Mouse (Mus musculus) left cerebral cortex, postnatal 36 days (tissue): ENCODE data around the gene Hivep3. TPM values are rescaled to one million over a fixed set of nuclear protein-coding genes. Genes with fewer than 3 reads are reported as not detected.
A peak's percentile ranks its signal among the peaks of the same experiment; 100 is the strongest.

Experiments
- DNase-seq, 2 experiments: peaks; one replicate each; pipeline ENCODE4 v3.0.0; 2021 to 2022; ENCODE audit warnings: low spot score in 2 of 2, mixed read lengths in 1 of 2
- intact Hi-C: fragments of 180-260 bp; cut with DNase I; formaldehyde crosslinking; loops from one replicate; pipeline ENCODE4 v1.15.1; 2025
- total RNA-seq, 2 experiments: library from RNA; stranded (reverse); gene quantifications; 2 replicates each; pipeline ENCODE4 v1.2.3; 2021

Hivep3 gene
- total RNA-seq, 2 experiments from 2014 or later = 50.5 to 64.8 TPM

DNA sequence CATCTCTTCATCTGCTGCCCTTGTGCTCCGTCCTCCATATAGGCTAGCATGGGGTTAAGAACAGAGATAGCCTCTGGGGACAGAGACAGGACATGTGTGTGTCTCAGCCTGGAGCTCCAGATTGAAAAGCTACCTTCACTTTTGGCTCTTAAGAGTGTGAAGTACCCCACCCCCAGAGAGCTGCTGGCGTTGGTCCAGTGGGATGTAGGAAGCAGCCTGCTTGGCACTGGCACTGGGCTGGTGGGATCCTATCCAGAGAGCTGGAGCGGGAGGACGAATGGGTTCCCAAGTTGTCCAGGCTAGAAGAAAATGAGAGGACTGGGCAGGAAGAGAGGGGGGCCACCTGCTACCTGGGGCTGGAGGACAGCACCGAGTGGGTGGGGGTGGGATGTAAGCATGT lies 284.8 kb downstream of the Hivep3 start:
- intact Hi-C loops = no loop called here
- peak; percentile 46 to 52 for DNase-seq

DNA sequence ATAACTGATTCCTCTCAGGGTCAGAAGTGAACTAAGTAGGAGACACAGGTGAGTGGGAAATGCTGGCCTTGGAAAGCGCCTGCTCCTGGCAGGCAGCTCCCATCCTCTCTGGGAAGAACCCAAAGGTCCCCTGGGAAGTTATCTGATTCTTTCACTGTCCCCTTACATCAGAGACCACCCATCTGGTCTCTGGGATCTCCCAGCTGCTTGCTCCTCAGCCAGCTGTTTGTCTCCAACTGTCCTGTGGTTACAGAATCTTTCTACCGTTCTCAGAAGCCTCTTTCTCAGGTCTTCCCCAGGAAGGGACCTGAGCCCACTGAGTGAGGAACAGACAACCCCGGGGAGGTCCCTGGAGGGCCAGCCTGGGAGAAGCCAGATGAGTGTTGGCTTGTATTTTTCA lies 288.8 kb downstream of the Hivep3 start:
- no peak for DNase-seq
- intact Hi-C loops = no loop called here

DNA sequence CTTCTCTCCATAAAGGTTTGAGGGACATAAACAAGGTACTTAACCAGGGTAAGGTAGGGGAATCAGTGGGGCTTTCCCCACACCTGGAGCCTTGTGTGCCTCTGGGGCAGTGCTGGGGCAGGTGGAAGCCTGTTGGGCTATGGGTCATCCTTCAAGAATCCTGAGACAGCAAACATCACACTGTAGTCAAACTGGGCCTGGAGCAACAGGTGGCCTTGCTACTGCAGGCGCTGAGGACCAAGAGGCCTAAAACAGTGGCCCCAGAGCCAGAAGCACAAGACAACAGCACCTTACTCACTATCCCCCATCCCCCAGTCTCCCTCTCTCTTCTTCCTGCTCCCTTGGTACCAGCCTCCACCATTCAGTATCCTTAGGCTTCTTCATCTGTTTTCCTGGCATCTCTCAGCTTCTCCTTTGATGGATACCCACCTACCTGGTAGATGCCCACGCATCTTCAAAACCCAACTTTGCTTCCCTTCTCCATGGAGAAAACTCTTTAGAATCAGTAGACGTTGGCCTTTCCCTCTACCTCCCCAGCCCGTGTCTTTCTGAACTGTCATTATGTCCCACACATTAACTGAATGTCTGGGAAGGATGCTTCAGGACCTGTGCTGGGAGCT lies 289.7 kb downstream of the Hivep3 start:
- no peak for DNase-seq
- intact Hi-C loops = no loop called here

DNA sequence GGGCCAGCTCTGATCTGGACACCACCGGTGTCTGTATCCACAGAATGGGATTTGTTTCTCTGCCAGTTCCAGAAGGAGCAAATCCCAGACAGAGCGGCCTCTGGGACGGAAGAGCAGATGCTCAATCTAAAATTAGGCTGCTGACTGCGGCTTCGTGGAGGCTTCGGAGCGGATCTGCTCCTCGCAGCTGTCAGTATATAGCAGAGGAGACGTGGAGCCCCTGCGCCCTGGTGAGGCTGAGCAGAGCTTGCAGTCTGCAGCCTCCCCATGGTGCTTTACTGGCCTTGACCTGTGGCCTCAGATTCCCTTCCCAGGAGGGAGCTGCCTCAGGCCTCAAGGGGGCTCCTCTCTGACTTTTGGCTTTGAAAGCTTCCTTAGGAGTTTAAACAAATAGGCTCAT lies 290.5 kb downstream of the Hivep3 start:
- intact Hi-C loops = loop anchor here (2.0 kb wide), 1 partner anchor 53 kb away; no protein-coding TSS in a partner anchor
- DNase-seq = peak; percentile 82 to 84

DNA sequence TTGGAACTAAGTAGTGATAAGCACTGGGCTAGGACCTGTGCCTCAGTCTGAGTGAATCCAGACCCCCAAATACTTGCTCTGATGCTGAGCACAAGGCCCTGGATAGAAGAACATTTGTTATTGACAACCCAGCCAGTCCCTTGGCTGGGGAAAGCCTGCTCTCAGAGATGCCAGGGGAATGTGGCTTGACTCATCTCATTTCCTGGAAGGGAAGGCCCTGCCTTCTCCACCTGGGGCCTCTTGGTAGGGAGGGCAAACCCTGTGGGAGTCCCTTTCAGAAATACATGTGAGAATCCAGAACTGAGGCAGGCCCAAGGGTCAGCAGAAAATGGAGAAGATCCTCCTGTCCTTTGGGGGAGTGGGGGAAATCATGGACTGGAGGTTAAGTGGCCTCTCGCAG lies 294.1 kb downstream of the Hivep3 start:
- no peak for DNase-seq
- intact Hi-C loops = no loop called here

DNA sequence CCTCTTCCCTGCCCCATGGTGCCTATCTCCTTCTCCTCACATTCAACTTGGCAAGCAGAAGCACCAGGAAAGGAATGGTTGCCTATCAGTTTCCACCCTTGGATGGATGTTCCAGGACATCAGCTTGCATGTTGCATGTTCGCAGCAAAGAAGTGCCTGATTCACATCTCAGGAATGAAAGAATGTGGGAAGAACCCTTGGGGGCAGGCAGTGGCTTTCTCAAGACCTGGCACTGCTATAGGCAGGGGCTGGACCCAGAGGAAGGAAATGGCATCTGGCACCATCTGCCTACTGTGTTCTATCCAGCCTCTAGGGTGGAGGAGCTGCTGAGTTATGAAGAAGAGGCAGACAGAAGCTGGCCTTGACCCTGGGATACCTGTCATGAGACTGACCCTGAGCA lies 296.4 kb downstream of the Hivep3 start:
- DNase-seq = no peak
- intact Hi-C loops = loop anchor here (10.0 kb wide), 1 partner anchor 215 kb away; no protein-coding TSS in a partner anchor

DNA sequence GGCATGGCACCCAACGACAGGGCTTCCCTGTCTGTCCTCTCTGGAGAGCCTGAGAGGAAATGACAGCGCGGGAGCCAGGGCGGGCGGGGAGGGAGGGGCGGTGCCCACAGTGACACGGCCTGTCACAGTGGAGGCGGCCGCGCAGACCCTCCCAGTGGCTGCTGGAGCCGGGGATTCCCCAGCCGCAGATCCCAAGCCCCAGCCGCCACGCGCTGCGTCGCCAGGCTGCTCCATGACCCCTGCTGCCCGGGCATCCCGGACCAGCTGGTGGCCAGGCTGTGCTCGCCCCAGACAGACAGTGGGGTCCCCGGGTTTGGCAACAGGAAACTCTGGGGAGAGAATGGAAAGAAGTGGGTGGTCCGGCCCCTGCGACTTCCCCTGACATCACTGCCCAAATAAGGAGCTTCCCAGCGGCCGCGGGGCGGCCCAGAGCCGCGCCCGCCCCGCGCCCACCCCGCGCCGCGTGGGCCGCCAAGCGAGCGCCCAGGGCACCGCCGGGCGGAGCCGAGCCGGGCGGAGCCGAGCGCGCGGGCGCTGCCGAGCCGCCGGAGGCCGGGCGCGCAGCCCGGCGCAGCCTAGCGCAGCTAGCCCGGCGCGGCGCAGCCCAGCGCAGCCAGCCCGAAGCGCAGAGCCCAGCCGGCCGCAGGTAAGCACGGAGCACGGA lies 298.9 kb downstream of the Hivep3 start:
- DNase-seq = peak; percentile 75 to 79
- intact Hi-C loops = loop anchor here (10.0 kb wide), 1 partner anchor 218 kb away; no protein-coding TSS in a partner anchor

DNA sequence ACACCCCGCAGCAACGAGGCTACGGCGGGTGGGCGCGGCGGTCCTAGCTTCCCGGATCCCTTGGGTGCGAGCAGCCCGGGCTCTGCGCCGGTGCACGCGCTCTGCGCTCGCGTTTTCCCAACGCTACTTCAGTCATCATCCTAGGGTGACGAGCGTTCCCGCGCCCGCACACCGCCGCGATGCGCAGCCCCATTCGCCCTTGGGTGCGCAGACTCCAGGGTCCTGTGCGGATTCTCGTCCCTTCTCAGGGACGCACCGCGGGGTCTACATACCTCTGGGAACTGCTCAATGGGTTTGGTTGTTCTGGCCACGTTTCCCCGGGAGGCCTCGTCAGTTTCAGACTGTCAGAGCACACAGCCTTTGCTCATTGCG lies 299.4 kb downstream of the Hivep3 start:
- peak in 1 of 2 experiments; percentile 77 for DNase-seq
- intact Hi-C loops = loop anchor here (10.0 kb wide), 1 partner anchor 218 kb away; no protein-coding TSS in a partner anchor

DNA sequence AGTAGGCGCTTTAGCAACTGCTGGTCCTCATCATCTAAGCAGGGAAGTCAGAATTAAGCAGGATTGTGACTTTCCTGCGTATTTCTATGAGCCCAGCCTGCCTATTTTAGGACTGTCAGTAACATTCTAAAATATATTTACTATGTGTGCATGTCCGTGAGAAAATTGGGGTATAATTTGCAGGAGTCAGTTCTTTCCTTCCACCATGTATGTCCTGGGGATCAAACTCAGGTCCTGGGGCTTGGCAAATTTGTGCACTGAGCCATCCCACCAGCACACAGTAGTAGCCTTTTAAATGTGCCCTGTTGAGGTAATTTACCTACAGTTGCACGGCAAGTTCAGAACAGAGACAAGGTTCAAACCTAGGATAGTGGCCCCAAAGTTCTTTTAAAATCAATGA lies 302.7 kb downstream of the Hivep3 start:
- intact Hi-C loops = loop anchor here (10.0 kb wide), 1 partner anchor 221 kb away; no protein-coding TSS in a partner anchor

DNA sequence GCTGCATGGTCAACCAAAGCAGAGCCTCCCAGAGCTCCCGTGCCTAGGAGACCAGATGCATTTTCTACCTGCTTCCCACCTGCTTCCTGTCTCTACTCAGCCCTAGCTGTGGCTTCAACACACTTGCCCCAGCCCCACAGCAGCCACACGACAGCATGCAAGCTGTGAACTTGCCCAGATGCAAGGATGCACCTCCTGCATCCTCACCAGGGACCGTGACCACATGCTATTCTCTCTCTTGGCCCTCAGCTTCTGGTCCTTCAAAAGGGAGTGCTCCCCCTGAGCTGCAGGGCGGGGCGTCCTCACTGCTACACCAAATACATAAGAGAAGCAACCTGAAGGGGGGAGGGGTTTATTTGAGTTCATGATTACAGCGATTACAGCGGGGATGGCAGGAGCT lies 303.4 kb downstream of the Hivep3 start:
- intact Hi-C loops = loop anchor here (10.0 kb wide), 1 partner anchor 222 kb away; no protein-coding TSS in a partner anchor
- no peak for DNase-seq

More for the DNA sequence above, 302.7 kb downstream of the Hivep3 start:
- DNase-seq = no peak

DNA sequence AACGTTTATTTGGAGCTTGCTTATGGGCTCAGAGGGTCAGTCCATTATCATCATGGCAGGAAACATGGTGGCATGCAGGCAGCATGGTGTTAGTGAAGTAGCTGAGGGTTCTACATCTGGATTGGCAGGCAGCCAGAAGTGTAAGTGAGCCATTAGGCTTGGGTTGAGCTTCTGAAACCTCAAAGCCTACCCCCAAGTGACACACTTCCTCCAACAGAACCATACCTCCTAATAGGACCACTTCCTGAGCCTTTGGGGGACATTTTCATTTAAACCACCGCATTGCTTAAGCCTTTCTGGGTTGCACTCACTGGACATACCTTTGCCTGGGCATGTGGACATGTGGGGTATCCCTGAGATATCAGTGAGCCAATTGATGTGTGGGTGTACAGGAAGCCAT lies 307.9 kb downstream of the Hivep3 start:
- no peak for DNase-seq
- intact Hi-C loops = no loop called here

DNA sequence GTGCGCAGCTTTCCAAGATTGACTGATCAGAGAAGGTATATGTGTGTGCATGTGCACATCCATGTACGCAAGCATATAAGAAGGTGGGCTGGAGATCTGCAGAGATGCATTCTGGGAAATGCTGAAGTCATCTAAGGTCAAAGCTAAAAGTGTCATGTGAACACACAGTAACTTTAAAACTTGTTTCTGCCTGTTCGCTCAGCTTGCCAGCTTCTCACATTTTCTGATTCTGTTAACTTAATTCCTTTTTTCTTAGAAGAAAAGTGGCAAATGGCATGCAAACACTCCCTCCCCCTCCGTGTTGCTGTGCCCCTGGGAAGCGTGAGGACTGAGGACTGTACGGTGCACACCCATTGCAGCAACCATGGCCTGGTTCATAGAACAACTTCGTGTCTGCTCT lies 308.9 kb downstream of the Hivep3 start:
- intact Hi-C loops = no loop called here
- no peak for DNase-seq

DNA sequence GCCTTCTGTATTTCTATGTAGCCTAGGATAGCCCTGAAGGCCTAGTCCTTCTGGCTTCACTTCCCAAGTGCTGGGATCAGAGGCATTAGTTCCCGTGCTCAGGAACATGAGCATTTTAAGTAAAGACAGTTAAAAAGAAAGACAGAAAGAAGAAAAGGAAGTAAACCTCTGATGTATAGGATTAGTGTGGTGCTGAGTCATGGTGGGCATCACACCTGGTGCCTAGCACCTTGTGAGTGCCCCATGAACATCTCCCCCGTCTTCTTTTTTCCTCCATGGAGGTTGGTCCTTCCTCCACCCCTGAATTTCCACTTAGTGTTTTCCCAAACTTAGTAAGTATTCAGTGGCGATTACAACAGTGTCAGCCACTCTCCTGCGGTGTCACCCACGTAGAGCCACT lies 311.0 kb downstream of the Hivep3 start:
- no peak for DNase-seq
- intact Hi-C loops = no loop called here

DNA sequence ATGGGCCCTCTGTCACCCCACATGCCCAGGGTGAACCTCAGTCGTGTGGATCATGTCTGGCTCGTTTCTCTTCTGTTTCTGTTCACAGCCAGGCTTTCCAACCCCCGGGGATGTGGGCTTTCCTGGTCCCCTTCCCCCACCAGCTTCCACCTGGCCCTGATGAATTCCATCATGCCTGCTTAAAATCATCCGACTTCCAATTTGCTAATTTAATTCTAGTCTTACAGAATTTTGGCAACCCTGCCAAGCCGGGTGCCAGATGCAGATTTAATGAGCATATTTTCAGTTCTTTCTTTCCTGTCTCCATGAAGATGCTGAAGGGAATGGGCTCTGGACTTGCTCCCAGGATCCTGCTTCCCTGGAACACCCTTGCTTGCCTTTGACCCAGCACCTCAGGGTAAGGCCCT lies 311.6 kb downstream of the Hivep3 start:
- intact Hi-C loops = no loop called here

DNA sequence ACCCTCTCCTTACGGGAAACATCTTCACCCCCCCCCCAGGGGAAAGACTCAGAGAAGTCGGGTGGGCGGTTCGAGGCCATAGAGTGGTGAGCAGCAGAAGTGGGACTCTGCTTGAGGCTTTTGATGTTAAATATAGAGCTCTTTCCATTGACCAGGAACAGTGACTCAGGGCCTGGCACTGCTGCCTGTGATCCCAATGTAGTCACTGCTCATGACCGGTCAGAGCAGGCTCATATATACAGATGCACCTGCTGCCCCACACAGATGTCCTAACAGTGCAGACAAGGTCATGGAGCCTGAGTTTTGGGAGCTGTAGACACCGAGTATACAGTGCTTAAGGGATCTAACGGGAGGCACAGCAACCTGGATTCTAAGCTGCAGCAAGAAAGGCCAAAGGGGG lies 312.3 kb downstream of the Hivep3 start:
- DNase-seq = no peak
- intact Hi-C loops = no loop called here

More for the DNA sequence above, 311.6 kb downstream of the Hivep3 start:
- peak; percentile 75 to 83 for DNase-seq

DNA sequence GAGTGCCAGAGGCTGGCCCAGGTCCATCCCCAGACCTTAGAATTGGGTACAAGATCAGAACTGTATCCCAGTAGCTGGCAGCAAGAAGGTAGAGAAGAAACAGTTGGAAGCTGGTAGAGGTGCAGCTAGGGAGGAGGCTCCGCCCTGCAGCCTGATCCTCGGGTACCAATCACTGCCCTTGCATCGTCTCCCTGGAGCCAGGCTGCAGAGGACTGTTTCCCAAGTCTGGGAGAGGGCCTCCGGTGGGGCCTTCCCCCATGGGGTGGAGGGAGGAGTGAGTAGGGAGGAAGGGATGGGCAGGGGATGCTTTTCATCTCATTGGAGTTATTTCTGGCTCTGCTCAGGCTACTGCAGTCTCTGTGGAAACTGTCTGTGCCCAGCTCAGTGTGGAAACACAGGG lies 313.5 kb downstream of the Hivep3 start:
- peak; percentile 55 to 57 for DNase-seq
- intact Hi-C loops = no loop called here

DNA sequence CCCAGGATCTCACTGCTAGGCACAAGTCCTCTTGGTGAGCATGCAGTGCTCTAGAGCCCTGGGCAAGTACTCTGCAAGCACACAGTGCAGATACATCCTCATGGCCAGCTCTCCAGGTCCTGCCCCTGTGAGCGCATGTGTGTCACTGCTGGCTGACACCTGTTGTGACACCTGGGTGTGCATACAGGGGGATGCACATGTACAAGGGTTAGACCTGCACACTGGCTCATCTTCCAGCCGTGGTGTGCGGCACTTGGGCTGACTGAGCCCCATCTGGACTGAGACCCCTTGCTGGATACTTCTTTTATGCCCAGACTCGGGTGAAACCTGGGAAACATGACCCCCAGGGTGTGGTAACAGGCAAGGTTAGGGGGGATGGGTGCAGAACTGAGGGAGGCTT lies 314.7 kb downstream of the Hivep3 start:
- DNase-seq = no peak

DNA sequence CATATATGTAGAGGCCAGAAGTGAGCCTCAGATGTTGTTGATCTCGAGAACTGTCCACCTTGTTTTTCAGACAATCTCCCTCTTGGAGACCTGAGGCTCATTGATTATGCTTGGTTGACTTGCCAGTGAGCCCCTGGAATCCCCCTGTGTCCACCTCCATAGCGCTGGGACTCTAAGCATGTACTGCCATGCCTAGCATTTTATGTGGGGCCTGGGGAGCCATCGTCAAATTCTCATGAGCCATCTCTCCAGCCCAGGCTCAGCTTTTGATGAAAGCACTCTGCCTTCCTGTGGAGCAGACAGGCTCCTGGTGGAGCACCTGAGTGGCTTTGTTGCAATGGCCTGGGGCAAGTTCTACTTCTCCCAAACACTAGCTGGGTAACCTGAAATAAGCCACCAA lies 316.3 kb downstream of the Hivep3 start:
- no peak for DNase-seq
- intact Hi-C loops = no loop called here

More for the DNA sequence above, 314.7 kb downstream of the Hivep3 start:
- intact Hi-C loops = no loop called here

DNA sequence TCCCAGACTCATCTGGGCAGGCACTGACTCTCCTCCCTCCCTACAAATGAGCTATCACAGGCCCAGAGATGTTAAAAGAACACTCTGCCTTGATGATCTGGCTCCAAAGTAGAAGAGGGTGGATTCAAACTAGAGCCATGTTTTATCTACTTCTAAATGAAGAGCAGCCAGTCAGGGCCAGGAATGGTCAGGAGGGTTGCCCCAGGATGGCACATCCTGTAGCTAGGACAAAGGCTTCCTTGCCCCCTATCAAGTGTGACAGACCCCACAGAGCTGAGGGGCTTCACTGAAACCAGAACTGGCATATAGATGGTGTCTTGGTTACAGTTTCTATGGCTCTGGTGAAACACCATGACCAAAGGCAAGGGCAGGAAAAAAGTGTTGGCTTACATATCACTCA lies 318.9 kb downstream of the Hivep3 start:
- no peak for DNase-seq
- intact Hi-C loops = no loop called here

DNA sequence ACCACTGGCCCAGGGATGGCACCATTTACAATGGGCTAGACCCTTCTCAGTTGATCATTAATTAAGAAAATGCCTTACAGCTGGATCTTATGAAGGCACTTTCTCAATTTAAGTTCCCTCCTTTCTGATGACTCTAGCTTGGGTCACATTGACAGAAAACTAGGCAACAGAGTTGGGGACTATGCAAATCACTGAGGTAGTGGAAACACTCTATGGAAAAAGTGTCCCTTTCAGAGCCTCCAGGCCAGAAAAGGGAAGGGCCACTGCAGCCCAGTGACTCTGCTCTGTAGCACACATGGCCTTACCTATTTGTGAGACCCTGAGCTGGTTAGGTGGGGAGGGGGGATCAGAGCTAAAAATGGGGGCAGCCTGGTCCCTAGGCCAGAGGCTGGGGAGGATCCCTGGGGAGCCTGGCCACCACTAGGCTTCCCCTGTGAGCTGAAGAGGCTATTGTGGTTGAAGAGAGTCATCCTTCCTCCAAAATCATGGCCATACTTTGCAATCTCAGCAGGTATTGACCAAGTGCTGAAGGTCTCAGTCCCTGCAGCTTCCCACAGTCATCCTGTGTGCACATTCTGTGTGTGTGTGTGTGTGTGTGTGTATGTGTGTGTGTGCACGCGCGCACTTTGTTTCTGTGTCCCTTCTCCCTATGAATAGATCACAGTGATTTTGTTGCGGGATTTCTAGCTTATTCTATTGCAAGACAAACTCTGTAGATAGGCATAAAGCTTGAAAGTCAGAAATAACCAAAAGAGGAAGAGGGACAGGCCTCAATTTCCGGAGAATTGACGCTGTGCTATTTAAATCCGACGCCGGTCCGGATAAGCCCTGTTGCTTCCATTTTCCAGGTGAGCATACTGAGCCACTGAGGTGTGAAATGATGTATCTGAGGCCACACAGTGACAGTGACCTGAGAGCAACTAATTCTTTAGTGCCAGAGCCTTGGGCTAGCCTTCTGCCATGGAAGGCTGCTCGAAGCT lies 319.7 kb downstream of the Hivep3 start:
- no peak for DNase-seq
- intact Hi-C loops = no loop called here
